24 mouse cellular contexts compared by ENCODE assay signal in genomic region chr11:63990311-63990710, GRCm38 (mm10).
DNase-seq lines count a peak whose midpoint lies in the region; ATAC-seq and TF ChIP-seq lines count a peak whose summit lies in the region.
"Had no signal": no experiment of that assay in that cellular context is flagged by ENCODE, and none has a peak within 500 bp of the region (broad histone marks: within the 10 kb centered on the region; RNA-seq: fewer than 3 reads in every experiment).

No protein-coding gene starts in this region.

- H3K27me3 ChIP-seq in heart, embryonic 12.5 days (replicated peaks), result no peaks in the 10 kb centered on the region
- H3K27me3 ChIP-seq in spleen, adult 2 months (ENCODE audit: control insufficient read depth, insufficient read depth, low read length), result no peaks in the 10 kb centered on the region
- H3K27me3 ChIP-seq in hindbrain, embryonic 12.5 days, result no peaks in the 10 kb centered on the region
- H3K27me3 ChIP-seq: embryonic facial prominence, embryonic 13.5 days; embryonic facial prominence, embryonic 15.5 days; forebrain, embryonic 12.5 days had no signal

- H3K4me2 ChIP-seq in heart, embryonic 12.5 days, result no peak overlapping the region
- no peak overlapping the region for H3K4me2 ChIP-seq in hindbrain, embryonic 12.5 days (replicated peaks)
- H3K4me2 ChIP-seq: embryonic facial prominence, embryonic 13.5 days; embryonic facial prominence, embryonic 15.5 days; forebrain, embryonic 12.5 days had no signal

- no peak for ATAC-seq in heart, embryonic 12.5 days (ENCODE audit: insufficient number of reproducible peaks, low FRiP score)
- ATAC-seq in hindbrain, embryonic 12.5 days (ENCODE audit: low FRiP score), result no peak

- WGBS in heart, embryonic 12.5 days, result 87% methylated on average over 8 of the region's 8 CpGs
- WGBS in spleen, adult 2 months, result 90% methylated on average over 8 of the region's 8 CpGs
- 84% methylated on average over 8 of the region's 8 CpGs for WGBS in hindbrain, embryonic 12.5 days

- DNase-seq in heart, adult 11 months, result peak; percentile 75
- DNase-seq in spleen, adult 2 months (ENCODE audit: low read depth in 1 of 2, low spot score in 2 of 2), result no peak
- no peak for DNase-seq in spleen, postnatal 10 days (ENCODE audit: low spot score in 2 of 2)
- DNase-seq in thymus, postnatal 4 days, result peak; percentile 26
- no peak for DNase-seq in thymus, postnatal 36 days
- DNase-seq in naive thymus-derived CD4-positive, alpha-beta T cell, adult 2 months (ENCODE audit: low read depth), result peak; percentile 66
- DNase-seq: adrenal gland, adult 2 months; adrenal gland, postnatal 10 days; adrenal gland, postnatal 25 days; B cell, adult 2 months; cerebellum, adult 11 months; cerebellum, adult 18-20 months; cerebellum, adult 8-10 months; cerebellum, adult 9-11 months; cerebellum, postnatal 14 days; cerebellum, postnatal 36 days; embryo, embryonic 11 days had no signal

- peaks cover 16% of the 10 kb centered on the region for H3K4me1 ChIP-seq in heart, embryonic 12.5 days (replicated peaks)
- H3K4me1 ChIP-seq in spleen, adult 2 months (ENCODE audit: control insufficient read depth, insufficient read depth, insufficient read length), result peaks cover 2% of the 10 kb centered on the region; the same call in 1 of the 2 replicates
- H3K4me1 ChIP-seq in hindbrain, embryonic 12.5 days, result no peaks in the 10 kb centered on the region
- H3K4me1 ChIP-seq: embryonic facial prominence, embryonic 13.5 days; embryonic facial prominence, embryonic 15.5 days; forebrain, embryonic 12.5 days had no signal

- no peaks in the 10 kb centered on the region for H3K9me3 ChIP-seq in heart, embryonic 12.5 days (replicated peaks)
- H3K9me3 ChIP-seq in hindbrain, embryonic 12.5 days (replicated peaks), result no peaks in the 10 kb centered on the region
- H3K9me3 ChIP-seq: embryonic facial prominence, embryonic 13.5 days; embryonic facial prominence, embryonic 15.5 days; forebrain, embryonic 10.5 days; forebrain, embryonic 12.5 days had no signal

- no peak for TF ChIP-seq POLR2A in spleen, adult 2 months (IDR thresholded peaks at IDR 0.05; ENCODE audit: low read depth, low read length)

- no peak overlapping the region for H3K4me3 ChIP-seq in heart, embryonic 12.5 days
- H3K4me3 ChIP-seq in spleen, adult 2 months (ENCODE audit: extremely low read depth, insufficient read depth, insufficient read length), result peak overlapping the region; percentile 31; the same call in 1 of the 2 replicates
- no peak overlapping the region for H3K4me3 ChIP-seq in hindbrain, embryonic 12.5 days
- H3K4me3 ChIP-seq: embryonic facial prominence, embryonic 13.5 days; embryonic facial prominence, embryonic 15.5 days; erythroblast, embryonic 14.5 days; forebrain, embryonic 10.5 days; forebrain, embryonic 12.5 days had no signal

- no peak overlapping the region for H3K27ac ChIP-seq in heart, embryonic 12.5 days (ENCODE audit: poor library complexity, severe bottlenecking)
- H3K27ac ChIP-seq in spleen, adult 2 months (ENCODE audit: insufficient read depth, low read length), result peak overlapping the region; percentile 79
- no peak overlapping the region for H3K27ac ChIP-seq in hindbrain, embryonic 12.5 days
- H3K27ac ChIP-seq: embryonic facial prominence, embryonic 13.5 days; embryonic facial prominence, embryonic 15.5 days; forebrain, embryonic 10.5 days; forebrain, embryonic 12.5 days had no signal

- no peak overlapping the region for H3K9ac ChIP-seq in heart, embryonic 12.5 days
- no peak overlapping the region for H3K9ac ChIP-seq in hindbrain, embryonic 12.5 days
- H3K9ac ChIP-seq: embryonic facial prominence, embryonic 13.5 days; embryonic facial prominence, embryonic 15.5 days; forebrain, embryonic 12.5 days had no signal

- H3K36me3 ChIP-seq in heart, embryonic 12.5 days, result peaks cover 6% of the 10 kb centered on the region; the same call in 1 of the 2 replicates
- no peaks in the 10 kb centered on the region; the same call in 1 of the 2 replicates for H3K36me3 ChIP-seq in spleen, adult 2 months (ENCODE audit: control insufficient read depth, insufficient read depth, low read length)
- H3K36me3 ChIP-seq in hindbrain, embryonic 12.5 days, result no peaks in the 10 kb centered on the region
- H3K36me3 ChIP-seq: embryonic facial prominence, embryonic 15.5 days; forebrain, embryonic 12.5 days had no signal

- no peak for TF ChIP-seq CTCF in spleen, adult 2 months (IDR thresholded peaks at IDR 0.05; ENCODE audit: extremely low read depth, insufficient read depth, insufficient read length, insufficient replicate concordance)

Comparison
In these comparisons a context has a peak if more than half of its experiments do, and no peak if none do; other contexts are left out.
1. DNase-seq: peak in heart, adult 11 months (single experiment), thymus, postnatal 4 days (single experiment) and naive thymus-derived CD4-positive, alpha-beta T cell, adult 2 months (single experiment); none in spleen, adult 2 months (0 of 2), spleen, postnatal 10 days (0 of 2) and thymus, postnatal 36 days (0 of 2).